Mouse (Mus musculus): ENCODE results near the gene Man1a. TPM values are rescaled to one million over a fixed set of nuclear protein-coding genes. Genes with fewer than 3 reads are reported as not detected.

Gene Man1a
- total RNA-seq, 1 experiment, result 9.1 TPM

- no peak for DNase-seq (ENCODE audit: low read depth, low spot score)
- no peaks in the 10 kb centered on the region for H3K36me3 ChIP-seq (ENCODE audit: control insufficient read depth, insufficient read depth, low read length, poor library complexity, severe bottlenecking)
- no peaks in the 10 kb centered on the region for H3K4me1 ChIP-seq (ENCODE audit: control insufficient read depth in 2 of 2, insufficient read depth in 2 of 2, low read length in 2 of 2, poor library complexity in 1 of 2)
- H3K9ac ChIP-seq (ENCODE audit: insufficient read depth, low read depth, low read length, poor library complexity, severe bottlenecking), result no peak overlapping the region
- H3K4me3 ChIP-seq (ENCODE audit: insufficient read depth in 1 of 2, low read depth in 1 of 2, low read length in 2 of 2, poor library complexity in 1 of 2, severe bottlenecking in 1 of 2), result no peak overlapping the region
- no peaks in the 10 kb centered on the region for H3K9me3 ChIP-seq (ENCODE audit: control insufficient read depth, insufficient read depth, low read depth, low read length)
- no peak overlapping the region for H3K27ac ChIP-seq (ENCODE audit: insufficient read depth, low read depth, low read length, poor library complexity, severe bottlenecking)
- TF ChIP-seq CHD2 (IDR thresholded peaks at IDR 0.05; ENCODE audit: low read depth, low read length), result no peak
- in situ Hi-C loops (cut with MboI; ENCODE audit: low sequenced_read_pairs in 2 of 2, unreplicated experiment in 2 of 2), result no loop called here
These were observed 69.5 kb downstream of the Man1a start for GRCm38 (mm10) chr10:54006868-54007267.

GRCm38 (mm10) chr10:54005847-54006246 is 70.6 kb downstream of the Man1a start:
- Histone ChIP-seq H3K9me3 (ENCODE audit: control insufficient read depth, insufficient read depth, low read depth, low read length) (no peaks in the 10 kb centered on the region), H3K27ac (ENCODE audit: insufficient read depth, low read depth, low read length, poor library complexity, severe bottlenecking) (no peak overlapping the region), H3K9ac (ENCODE audit: insufficient read depth, low read depth, low read length, poor library complexity, severe bottlenecking) (no peak overlapping the region), H3K36me3 (ENCODE audit: control insufficient read depth, insufficient read depth, low read length, poor library complexity, severe bottlenecking) (no peaks in the 10 kb centered on the region), H3K4me1 (ENCODE audit: control insufficient read depth in 2 of 2, insufficient read depth in 2 of 2, low read length in 2 of 2, poor library complexity in 1 of 2) (no peaks in the 10 kb centered on the region), H3K4me3 (ENCODE audit: insufficient read depth in 1 of 2, low read depth in 1 of 2, low read length in 2 of 2, poor library complexity in 1 of 2, severe bottlenecking in 1 of 2) (no peak overlapping the region)
- no peak for DNase-seq (ENCODE audit: low read depth, low spot score)
- TF ChIP-seq ZC3H11A (IDR thresholded peaks at IDR 0.05; ENCODE audit: borderline replicate concordance, low read depth, low read length), result no peak
- TF ChIP-seq MAFK (IDR thresholded peaks at IDR 0.05; ENCODE audit: insufficient read depth, low read depth, low read length), result no peak
- no peak for TF ChIP-seq HCFC1 (IDR thresholded peaks at IDR 0.05; ENCODE audit: borderline replicate concordance, insufficient read depth, low read length)
- no peak for TF ChIP-seq ZNF384 (IDR thresholded peaks at IDR 0.05; ENCODE audit: low read depth, low read length)
- no peak for TF ChIP-seq CHD2 (IDR thresholded peaks at IDR 0.05; ENCODE audit: low read depth, low read length)
- in situ Hi-C loops (cut with MboI; ENCODE audit: low sequenced_read_pairs in 2 of 2, unreplicated experiment in 2 of 2), result no loop called here

GRCm38 (mm10) chr10:54002936-54003335 is 73.5 kb downstream of the Man1a start:
- no peak for DNase-seq (ENCODE audit: low read depth, low spot score)
- H3K27ac ChIP-seq (ENCODE audit: insufficient read depth, low read depth, low read length, poor library complexity, severe bottlenecking), result no peak overlapping the region
- in situ Hi-C loops (cut with MboI; ENCODE audit: low sequenced_read_pairs in 2 of 2, unreplicated experiment in 2 of 2), result no loop called here
- no peaks in the 10 kb centered on the region for H3K36me3 ChIP-seq (ENCODE audit: control insufficient read depth, insufficient read depth, low read length, poor library complexity, severe bottlenecking)
- no peak overlapping the region for H3K4me3 ChIP-seq (ENCODE audit: insufficient read depth in 1 of 2, low read depth in 1 of 2, low read length in 2 of 2, poor library complexity in 1 of 2, severe bottlenecking in 1 of 2)
- H3K9ac ChIP-seq (ENCODE audit: insufficient read depth, low read depth, low read length, poor library complexity, severe bottlenecking), result no peak overlapping the region
- TF ChIP-seq ZNF384 (IDR thresholded peaks at IDR 0.05; ENCODE audit: low read depth, low read length), result no peak
- TF ChIP-seq HCFC1 (IDR thresholded peaks at IDR 0.05; ENCODE audit: borderline replicate concordance, insufficient read depth, low read length), result no peak
- no peak for TF ChIP-seq MAFK (IDR thresholded peaks at IDR 0.05; ENCODE audit: insufficient read depth, low read depth, low read length)
- TF ChIP-seq ZC3H11A (IDR thresholded peaks at IDR 0.05; ENCODE audit: borderline replicate concordance, low read depth, low read length), result no peak
- no peak for TF ChIP-seq CHD2 (IDR thresholded peaks at IDR 0.05; ENCODE audit: low read depth, low read length)
- H3K9me3 ChIP-seq (ENCODE audit: control insufficient read depth, insufficient read depth, low read depth, low read length), result no peaks in the 10 kb centered on the region
- H3K4me1 ChIP-seq (ENCODE audit: control insufficient read depth in 2 of 2, insufficient read depth in 2 of 2, low read length in 2 of 2, poor library complexity in 1 of 2), result no peaks in the 10 kb centered on the region

- Histone ChIP-seq H3K9me3 (ENCODE audit: control insufficient read depth, insufficient read depth, low read depth, low read length) (no peaks in the 10 kb centered on the region), H3K4me3 (ENCODE audit: insufficient read depth in 1 of 2, low read depth in 1 of 2, low read length in 2 of 2, poor library complexity in 1 of 2, severe bottlenecking in 1 of 2) (no peak overlapping the region), H3K27ac (ENCODE audit: insufficient read depth, low read depth, low read length, poor library complexity, severe bottlenecking) (no peak overlapping the region), H3K4me1 (ENCODE audit: control insufficient read depth in 2 of 2, insufficient read depth in 2 of 2, low read length in 2 of 2, poor library complexity in 1 of 2) (no peaks in the 10 kb centered on the region), H3K9ac (ENCODE audit: insufficient read depth, low read depth, low read length, poor library complexity, severe bottlenecking) (no peak overlapping the region), H3K36me3 (ENCODE audit: control insufficient read depth, insufficient read depth, low read length, poor library complexity, severe bottlenecking) (no peaks in the 10 kb centered on the region)
- DNase-seq (ENCODE audit: low read depth, low spot score), result no peak
- in situ Hi-C loops (cut with MboI; ENCODE audit: low sequenced_read_pairs in 2 of 2, unreplicated experiment in 2 of 2), result no loop called here
- TF ChIP-seq ZNF384 (IDR thresholded peaks at IDR 0.05; ENCODE audit: low read depth, low read length) (no peak), ZC3H11A (IDR thresholded peaks at IDR 0.05; ENCODE audit: borderline replicate concordance, low read depth, low read length) (no peak), MAFK (IDR thresholded peaks at IDR 0.05; ENCODE audit: insufficient read depth, low read depth, low read length) (no peak), CHD2 (IDR thresholded peaks at IDR 0.05; ENCODE audit: low read depth, low read length) (no peak), HCFC1 (IDR thresholded peaks at IDR 0.05; ENCODE audit: borderline replicate concordance, insufficient read depth, low read length) (no peak)
These were observed 79.1 kb downstream of the Man1a start for GRCm38 (mm10) chr10:53997301-53997700.

- no peaks in the 10 kb centered on the region for H3K9me3 ChIP-seq (ENCODE audit: control insufficient read depth, insufficient read depth, low read depth, low read length)
- no peaks in the 10 kb centered on the region for H3K4me1 ChIP-seq (ENCODE audit: control insufficient read depth in 2 of 2, insufficient read depth in 2 of 2, low read length in 2 of 2, poor library complexity in 1 of 2)
- TF ChIP-seq HCFC1 (IDR thresholded peaks at IDR 0.05; ENCODE audit: borderline replicate concordance, insufficient read depth, low read length) (no peak), ZC3H11A (IDR thresholded peaks at IDR 0.05; ENCODE audit: borderline replicate concordance, low read depth, low read length) (no peak), MAFK (IDR thresholded peaks at IDR 0.05; ENCODE audit: insufficient read depth, low read depth, low read length) (no peak)
- DNase-seq (ENCODE audit: low read depth, low spot score), result no peak
- H3K27ac ChIP-seq (ENCODE audit: insufficient read depth, low read depth, low read length, poor library complexity, severe bottlenecking), result no peak overlapping the region
- no peak overlapping the region for H3K9ac ChIP-seq (ENCODE audit: insufficient read depth, low read depth, low read length, poor library complexity, severe bottlenecking)
- in situ Hi-C loops (cut with MboI; ENCODE audit: low sequenced_read_pairs in 2 of 2, unreplicated experiment in 2 of 2), result no loop called here
- H3K4me3 ChIP-seq (ENCODE audit: insufficient read depth in 1 of 2, low read depth in 1 of 2, low read length in 2 of 2, poor library complexity in 1 of 2, severe bottlenecking in 1 of 2), result no peak overlapping the region
- H3K36me3 ChIP-seq (ENCODE audit: control insufficient read depth, insufficient read depth, low read length, poor library complexity, severe bottlenecking), result no peaks in the 10 kb centered on the region
These were observed 80.2 kb downstream of the Man1a start for GRCm38 (mm10) chr10:53996216-53996615.

Data from ES-E14 (cell line).